Mouse (Mus musculus) hindbrain, embryonic 12.5 days (tissue): ENCODE measurements around the gene Olfr1402. TPM values are rescaled to one million over a fixed set of nuclear protein-coding genes. Genes with fewer than 3 reads are reported as not detected.

Experiments
- ATAC-seq: fragments of 200-750 bp; cut with Nextera tagmentation; 2 replicates; pipeline ENCODE4 v1.8.0; 2017; ENCODE audit warnings: moderate TSS enrichment; ENCODE audit not compliant: low FRiP score
- H3K27ac ChIP-seq: fragments of 300-500 bp; sonication (generic); 2 replicates; pipeline ENCODE4 v1.5.1; 2016; ENCODE audit warnings: mild to moderate bottlenecking
- H3K27me3 ChIP-seq: fragments of 300-500 bp; sonication (generic); 2 replicates; pipeline ENCODE4 v1.6.1; 2016; ENCODE audit warnings: mild to moderate bottlenecking
- H3K36me3 ChIP-seq: fragments of 300-500 bp; sonication (generic); 2 replicates; pipeline ENCODE4 v1.6.1; 2016; ENCODE audit warnings: mild to moderate bottlenecking
- H3K4me1 ChIP-seq: fragments of 300-500 bp; sonication (generic); 2 replicates; pipeline ENCODE4 v1.6.1; 2016
- H3K4me2 ChIP-seq: fragments of 300-500 bp; sonication (generic); replicated peaks from 2 replicates; pipeline ENCODE4 v1.6.1; 2016; ENCODE audit warnings: mild to moderate bottlenecking
- H3K4me3 ChIP-seq: fragments of 300-500 bp; sonication (generic); 2 replicates; pipeline ENCODE4 v1.5.1; 2016; ENCODE audit warnings: mild to moderate bottlenecking
- H3K9ac ChIP-seq: fragments of 300-500 bp; sonication (generic); 2 replicates; pipeline ENCODE4 v1.6.1; 2016; ENCODE audit warnings: mild to moderate bottlenecking, moderate library complexity
- H3K9me3 ChIP-seq: fragments of 300-500 bp; sonication (generic); replicated peaks from 2 replicates; pipeline ENCODE4 v1.6.1; 2016; ENCODE audit warnings: mild to moderate bottlenecking
- WGBS: fragments of 180-500 bp; shearing (Covaris S2); methylation state at CpG from one replicate; pipeline ENCODE4 v1.1.7; 2016; 5-methylcytosine and 5-hydroxymethylcytosine counted together
- polyA plus RNA-seq: library from polyadenylated mRNA; unstranded; fragments of >200 nt; fragmentation: Nextera tagmentation; extraction: Ambion mirVana; gene quantifications from 2 replicates; pipeline ENCODE4 v1.2.1, GENCODE M21; 2016

Gene Olfr1402
- polyA plus RNA-seq, result not detected in 2 replicates

- no peaks in the 10 kb centered on the region for H3K27me3 ChIP-seq
- H3K4me3 ChIP-seq, result no peak within 1 kb of the TSS
- WGBS, result 86% methylated on average over 1 of the region's 1 CpGs
These were observed at the start of gene Olfr1402 for GRCm38 (mm10) chr3:97421920-97422319. TSS of gene Olfr1402 (minus strand) at chr3:97422020.

DNA sequence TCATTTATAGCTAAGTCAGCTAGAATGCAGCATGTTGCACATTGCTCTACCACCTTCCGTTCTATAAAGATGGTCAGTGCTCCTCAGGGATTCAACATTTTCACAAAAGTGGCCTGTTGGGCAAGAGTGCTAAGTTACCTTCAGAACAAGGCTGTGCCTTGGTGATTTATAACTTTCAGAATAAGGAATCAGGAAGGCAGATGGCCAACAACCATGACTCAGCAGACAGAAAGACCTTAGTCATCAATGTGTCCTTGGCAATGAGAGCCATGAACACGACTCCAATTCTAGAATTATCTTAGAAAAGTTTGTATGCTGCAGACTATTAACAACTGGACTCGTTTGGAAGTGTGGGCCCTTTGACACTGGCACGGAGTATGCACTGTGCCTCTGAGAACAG is 33.5 kb upstream of the Olfr1402 start:
- Histone ChIP-seq H3K36me3 (no peaks in the 10 kb centered on the region), H3K9me3 (no peaks in the 10 kb centered on the region), H3K4me3 (no peak overlapping the region), H3K9ac (no peak overlapping the region), H3K4me1 (no peaks in the 10 kb centered on the region), H3K27me3 (no peaks in the 10 kb centered on the region), H3K27ac (no peak overlapping the region), H3K4me2 (no peak overlapping the region)
- WGBS, result 87% methylated on average over 4 of the region's 4 CpGs
- no peak for ATAC-seq

More at GRCm38 (mm10) chr3:97421920-97422319, at the start of gene Olfr1402:
- H3K36me3 ChIP-seq, result no peaks in the 10 kb centered on the region
- no peaks in the 10 kb centered on the region for H3K4me1 ChIP-seq
- H3K9me3 ChIP-seq, result no peaks in the 10 kb centered on the region
- H3K9ac ChIP-seq, result no peak within 1 kb of the TSS
- no peak for ATAC-seq
- H3K27ac ChIP-seq, result no peak within 1 kb of the TSS
- no peak within 1 kb of the TSS for H3K4me2 ChIP-seq

DNA sequence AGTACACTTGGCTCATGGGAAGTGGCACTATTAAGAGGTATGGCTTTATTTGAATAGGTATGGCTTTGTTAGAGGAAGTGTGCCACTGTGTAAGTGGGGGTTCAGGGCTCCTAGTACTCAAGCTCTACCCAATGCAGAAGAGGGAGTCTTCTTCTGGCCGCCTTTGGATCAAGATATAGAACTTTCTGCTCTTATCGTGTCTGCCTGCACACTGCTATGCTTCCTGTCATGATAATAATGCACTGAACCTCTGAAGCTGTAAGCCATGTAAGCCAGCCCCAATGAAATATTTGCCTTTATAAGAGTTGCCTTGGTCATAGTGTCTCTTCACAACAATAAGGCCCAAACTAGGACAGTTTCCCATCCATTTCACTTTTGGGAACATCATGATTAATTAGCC is 16.8 kb upstream of the Olfr1402 start:
- ATAC-seq, result no peak
- H3K4me3 ChIP-seq, result no peak overlapping the region
- no peak overlapping the region for H3K9ac ChIP-seq
- H3K9me3 ChIP-seq, result no peaks in the 10 kb centered on the region
- 96% methylated on average over 2 of the region's 2 CpGs for WGBS
- no peak overlapping the region for H3K27ac ChIP-seq
- H3K4me1 ChIP-seq, result no peaks in the 10 kb centered on the region
- no peak overlapping the region for H3K4me2 ChIP-seq
- no peaks in the 10 kb centered on the region for H3K27me3 ChIP-seq
- H3K36me3 ChIP-seq, result no peaks in the 10 kb centered on the region

GRCm38 (mm10) chr3:97394289-97394688 is 27.5 kb downstream of the Olfr1402 start:
- 54% methylated on average over 1 of the region's 1 CpGs for WGBS
- H3K9ac ChIP-seq, result no peak overlapping the region
- H3K27me3 ChIP-seq, result no peaks in the 10 kb centered on the region
- H3K4me2 ChIP-seq, result no peak overlapping the region
- H3K4me3 ChIP-seq, result no peak overlapping the region
- no peak for ATAC-seq
- H3K4me1 ChIP-seq, result no peaks in the 10 kb centered on the region
- H3K9me3 ChIP-seq, result no peaks in the 10 kb centered on the region
- no peaks in the 10 kb centered on the region for H3K36me3 ChIP-seq
- H3K27ac ChIP-seq, result no peak overlapping the region

DNA sequence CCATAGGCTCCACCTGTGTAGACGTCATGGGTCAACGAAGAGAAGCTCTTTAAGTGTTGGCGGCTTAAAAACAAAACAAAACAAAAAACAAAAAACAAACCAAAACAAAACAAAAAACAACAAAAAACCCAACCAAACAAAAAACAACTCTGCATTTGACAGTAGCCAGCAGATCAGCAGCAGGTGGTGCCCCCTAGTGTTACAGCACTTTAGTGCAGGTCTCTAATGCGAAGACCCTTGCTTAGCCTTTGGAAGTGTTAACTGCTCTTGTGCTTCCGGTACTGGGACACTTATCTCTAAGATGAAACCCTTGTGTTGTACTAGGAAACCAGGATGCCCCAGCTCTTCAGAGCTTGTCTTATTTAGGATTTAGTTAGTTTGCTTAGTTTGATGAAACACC is 28.7 kb downstream of the Olfr1402 start:
- WGBS, result 69% methylated on average over 5 of the region's 5 CpGs
- H3K27me3 ChIP-seq, result no peaks in the 10 kb centered on the region
- H3K4me1 ChIP-seq, result no peaks in the 10 kb centered on the region
- no peaks in the 10 kb centered on the region for H3K9me3 ChIP-seq
- no peak overlapping the region for H3K9ac ChIP-seq
- H3K27ac ChIP-seq, result no peak overlapping the region
- H3K4me3 ChIP-seq, result no peak overlapping the region
- ATAC-seq, result no peak
- H3K36me3 ChIP-seq, result no peaks in the 10 kb centered on the region
- H3K4me2 ChIP-seq, result no peak overlapping the region

DNA sequence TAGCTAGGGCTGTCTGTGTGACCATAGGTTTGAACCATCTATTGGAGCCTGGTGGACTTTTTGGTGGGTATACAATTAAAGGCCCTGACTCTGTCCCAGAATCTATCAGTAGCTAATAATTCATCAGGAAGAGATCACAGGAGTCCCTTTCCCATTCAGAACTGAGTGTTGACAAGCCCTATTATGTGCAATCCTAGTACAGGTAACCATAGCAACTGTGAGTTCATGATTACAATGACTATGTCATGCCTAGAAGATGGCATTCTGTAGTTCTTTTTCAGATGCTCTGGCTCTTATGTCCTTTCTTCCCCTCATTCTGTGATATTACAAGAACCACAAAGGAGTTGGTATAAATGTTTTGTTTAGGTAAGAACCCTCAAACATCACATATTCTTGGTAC is 51.4 kb downstream of the Olfr1402 start:
- ATAC-seq, result no peak
- Histone ChIP-seq H3K4me3 (no peak overlapping the region), H3K9ac (no peak overlapping the region), H3K9me3 (no peaks in the 10 kb centered on the region), H3K27ac (no peak overlapping the region), H3K36me3 (no peaks in the 10 kb centered on the region), H3K4me2 (no peak overlapping the region), H3K27me3 (no peaks in the 10 kb centered on the region), H3K4me1 (no peaks in the 10 kb centered on the region)

DNA sequence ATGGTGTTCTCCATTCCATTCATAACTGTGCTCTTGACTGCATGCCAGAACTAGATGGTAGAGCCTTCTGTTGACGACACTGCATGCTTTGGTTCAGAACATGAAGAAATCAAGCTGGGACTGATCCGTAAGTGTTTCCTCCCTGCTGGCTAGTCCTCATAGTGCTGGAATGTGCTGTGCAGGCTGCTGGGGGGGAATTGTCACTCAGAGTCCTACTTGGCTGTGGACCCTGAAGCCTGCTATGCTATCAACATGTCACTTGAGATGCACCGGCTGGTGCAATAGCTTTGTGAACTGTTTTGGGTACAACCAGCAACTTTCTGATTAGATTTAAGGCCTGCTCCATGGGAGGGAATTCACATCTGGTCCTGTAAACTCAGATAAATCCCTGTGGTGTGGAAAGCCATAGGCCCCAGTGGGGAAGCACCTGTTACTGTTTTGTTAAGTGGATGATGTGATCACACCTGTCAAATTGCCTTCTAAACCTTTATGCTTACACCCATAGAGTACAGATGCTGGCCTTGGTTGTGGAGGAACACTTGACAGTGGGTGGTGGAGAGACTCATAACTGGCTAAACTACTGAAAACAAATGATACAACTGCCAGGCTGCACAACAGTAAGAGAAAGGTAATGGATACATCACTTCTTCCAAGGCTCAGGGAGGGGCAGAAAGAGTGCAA is 58.3 kb downstream of the Olfr1402 start:
- Histone ChIP-seq H3K4me2 (no peak overlapping the region), H3K27ac (no peak overlapping the region), H3K4me1 (no peaks in the 10 kb centered on the region), H3K36me3 (no peaks in the 10 kb centered on the region), H3K4me3 (no peak overlapping the region), H3K27me3 (no peaks in the 10 kb centered on the region), H3K9me3 (no peaks in the 10 kb centered on the region), H3K9ac (no peak overlapping the region)
- no peak for ATAC-seq
- 69% methylated on average over 3 of the region's 3 CpGs for WGBS

GRCm38 (mm10) chr3:97358448-97358847 is 63.4 kb downstream of the Olfr1402 start:
- H3K9me3 ChIP-seq, result no peaks in the 10 kb centered on the region
- H3K4me1 ChIP-seq, result no peaks in the 10 kb centered on the region
- no peak overlapping the region for H3K4me2 ChIP-seq
- no peak overlapping the region for H3K27ac ChIP-seq
- WGBS, result 41% methylated on average over 1 of the region's 1 CpGs
- no peak overlapping the region for H3K9ac ChIP-seq
- ATAC-seq, result no peak
- no peaks in the 10 kb centered on the region for H3K27me3 ChIP-seq
- H3K4me3 ChIP-seq, result no peak overlapping the region
- no peaks in the 10 kb centered on the region for H3K36me3 ChIP-seq

Other genes with a start within 250 kb of the Olfr1402 start
- gene Bcl9, start 124.1 kb downstream of the Olfr1402 start, polyA plus RNA-seq, result 72.8 and 82.3 TPM in 2 replicates
- gene Chd1l, start 188.2 kb upstream of the Olfr1402 start, polyA plus RNA-seq, result 13.1 and 14.4 TPM in 2 replicates
- 1.1 and 1.5 TPM in 2 replicates for gene Fmo5, start 206.8 kb upstream of the Olfr1402 start, polyA plus RNA-seq
- gene Prkab2, start 236.2 kb upstream of the Olfr1402 start, polyA plus RNA-seq, result 9.3 and 10.7 TPM in 2 replicates